ENCODE assay signal across 18 mouse cellular contexts in the genomic region with DNA sequence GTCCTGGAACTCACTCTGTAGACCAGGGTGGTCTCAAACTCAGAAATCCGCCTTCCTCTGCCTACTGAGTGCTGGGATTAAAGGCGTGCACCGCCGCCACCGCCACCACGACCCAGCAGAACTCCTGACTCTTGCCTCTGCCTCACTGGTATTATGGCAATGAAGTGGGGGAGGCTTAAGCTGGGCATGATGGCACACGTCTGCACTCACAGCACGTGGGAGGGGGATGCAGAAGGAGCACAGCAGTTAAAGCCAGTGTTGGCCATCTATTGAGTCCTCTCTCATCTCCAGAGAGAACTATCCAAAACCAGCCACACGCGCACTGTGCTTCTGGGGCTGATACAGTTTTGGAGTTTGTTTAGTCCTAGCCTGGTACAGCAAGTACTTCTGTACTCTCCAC. TPM values are rescaled to one million over a fixed set of nuclear protein-coding genes. Genes with fewer than 3 reads are reported as not detected.
"Had no signal": no experiment of that assay in that cellular context is flagged by ENCODE, and none has a peak within 500 bp of the region (broad histone marks: within the 10 kb centered on the region; RNA-seq: fewer than 3 reads in every experiment).

No protein-coding gene starts in this region.

- H3K27ac ChIP-seq: lung, embryonic 15.5 days; macrophage; midbrain, embryonic 13.5 days; midbrain, embryonic 15.5 days; neural tube, embryonic 12.5 days; stomach, embryonic 15.5 days; stomach, postnatal 0 days had no signal

- H3K9me3 ChIP-seq: lung, embryonic 15.5 days; megakaryocyte, embryonic 14.5 days; midbrain, embryonic 13.5 days; midbrain, embryonic 15.5 days; neural tube, embryonic 12.5 days; stomach, embryonic 15.5 days had no signal

- H3K4me2 ChIP-seq: lung, embryonic 15.5 days; midbrain, embryonic 11.5 days; midbrain, embryonic 13.5 days; midbrain, embryonic 15.5 days; neural tube, embryonic 12.5 days; stomach, embryonic 15.5 days had no signal

- H3K36me3 ChIP-seq: lung, embryonic 15.5 days; midbrain, embryonic 13.5 days; midbrain, embryonic 15.5 days; neural tube, embryonic 12.5 days; stomach, embryonic 15.5 days had no signal

- DNase-seq: liver, postnatal 0 days; lung, adult 2 months; lung, postnatal 14 days; lung, postnatal 36 days; right cerebral cortex, postnatal 14 days; thymus, adult 2 months; thymus, postnatal 25 days; thymus, postnatal 4 days had no signal

- H3K9ac ChIP-seq: liver, postnatal 0 days; lung, embryonic 15.5 days; midbrain, embryonic 13.5 days; midbrain, embryonic 15.5 days; neural tube, embryonic 12.5 days; stomach, embryonic 15.5 days had no signal

- H3K4me1 ChIP-seq: midbrain, embryonic 13.5 days had no signal

- H3K27me3 ChIP-seq: lung, embryonic 15.5 days; midbrain, embryonic 13.5 days; midbrain, embryonic 15.5 days; neural tube, embryonic 12.5 days; stomach, embryonic 15.5 days had no signal

- ATAC-seq: liver, postnatal 0 days; lung, postnatal 0 days; midbrain, embryonic 13.5 days; midbrain, embryonic 15.5 days had no signal

- H3K4me3 ChIP-seq: lung, embryonic 15.5 days; megakaryocyte, embryonic 14.5 days; midbrain, embryonic 13.5 days; midbrain, embryonic 15.5 days; neural tube, embryonic 12.5 days; stomach, embryonic 15.5 days had no signal

RNA-seq across cellular contexts. Expression of gene Kcnip2, which starts 17.8 kb away (rescaled TPM):
- polyA plus RNA-seq: macrophage had no signal
